Mouse (Mus musculus): Measurements from ENCODE around the gene Pbx3. TPM values are rescaled to one million over a fixed set of nuclear protein-coding genes. Genes with fewer than 3 reads are reported as not detected.

Pbx3 gene
- polyA plus RNA-seq, 1 experiment from 2014 or later = 88.0 TPM

DNA sequence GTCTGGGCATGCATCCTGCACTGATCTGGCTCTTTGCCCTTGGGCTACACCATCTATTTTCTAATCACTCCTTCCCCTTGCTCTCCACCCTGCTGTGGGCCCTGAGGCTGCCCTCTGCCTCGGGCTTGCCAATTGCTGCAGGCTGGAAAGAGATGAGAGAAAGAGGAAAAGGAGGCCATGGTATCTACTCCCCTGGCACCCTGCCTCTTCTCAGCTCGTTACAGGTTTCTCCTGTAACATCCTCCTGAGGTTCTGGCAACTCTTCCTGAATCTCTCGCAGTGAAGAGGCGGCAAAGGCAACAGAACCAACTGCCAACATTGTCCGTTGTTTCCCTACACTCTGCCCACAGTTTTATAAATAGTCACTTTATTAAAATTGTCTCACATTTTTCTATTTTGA is 179.7 kb downstream of the Pbx3 start:
- Histone ChIP-seq H3K36me3 (ENCODE audit: control insufficient read depth, insufficient read depth, low read length) (no peaks in the 10 kb centered on the region), H3K9me3 (ENCODE audit: control insufficient read depth, low read length) (no peaks in the 10 kb centered on the region), H3K4me2 (ENCODE audit: low read depth) (no peak overlapping the region), H3K27ac (ENCODE audit: low read depth, low read length) (no peak overlapping the region), H3K27me3 (ENCODE audit: control insufficient read depth, insufficient read depth, low read length) (no peaks in the 10 kb centered on the region), H3K4me1 (ENCODE audit: control insufficient read depth, insufficient read depth, low read length) (no peaks in the 10 kb centered on the region), H3K9ac (ENCODE audit: low read length) (no peak overlapping the region), H3K4me3 (ENCODE audit: low read depth, low read length) (no peak overlapping the region)
- 88% methylated on average over 5 of the region's 5 CpGs for whole genome bisulfite sequencing
- no peak for ATAC-seq (ENCODE audit: insufficient read depth, low FRiP score, low TSS enrichment)
- no peak for DNase-seq (ENCODE audit: low spot score)

DNA sequence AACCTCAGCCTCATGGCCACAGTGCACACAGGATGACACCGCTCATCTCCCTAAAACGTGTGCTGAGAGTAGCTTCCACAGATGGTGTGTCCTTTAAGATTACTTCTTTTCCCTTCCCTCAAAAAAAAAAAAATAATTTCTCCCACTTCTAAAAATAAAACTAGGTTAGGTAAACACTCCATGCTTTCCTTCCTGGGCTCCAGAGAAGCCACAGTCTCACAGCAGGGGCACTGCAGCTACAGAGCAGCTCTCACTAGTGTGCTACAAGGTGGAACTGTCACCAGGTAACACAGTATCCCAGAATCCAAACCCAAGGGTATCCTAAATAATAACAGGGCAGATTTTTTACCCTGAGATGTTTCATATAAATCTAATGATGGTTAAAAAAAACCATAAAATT is 185.6 kb downstream of the Pbx3 start:
- WGBS = 71% methylated on average over 2 of the region's 2 CpGs
- H3K4me2 ChIP-seq (ENCODE audit: low read depth) = no peak overlapping the region
- H3K36me3 ChIP-seq (ENCODE audit: control insufficient read depth, insufficient read depth, low read length) = no peaks in the 10 kb centered on the region
- H3K9me3 ChIP-seq (ENCODE audit: control insufficient read depth, low read length) = no peaks in the 10 kb centered on the region
- no peaks in the 10 kb centered on the region for H3K27me3 ChIP-seq (ENCODE audit: control insufficient read depth, insufficient read depth, low read length)
- H3K4me3 ChIP-seq (ENCODE audit: low read depth, low read length) = no peak overlapping the region
- H3K27ac ChIP-seq (ENCODE audit: low read depth, low read length) = no peak overlapping the region
- ATAC-seq (ENCODE audit: insufficient read depth, low FRiP score, low TSS enrichment) (no peak), DNase-seq (ENCODE audit: low spot score) (no peak)
- H3K9ac ChIP-seq (ENCODE audit: low read length) = no peak overlapping the region
- no peaks in the 10 kb centered on the region for H3K4me1 ChIP-seq (ENCODE audit: control insufficient read depth, insufficient read depth, low read length)

GRCm38 (mm10) chr2:34181600-34181999 is 191.3 kb downstream of the Pbx3 start:
- no peaks in the 10 kb centered on the region for H3K4me1 ChIP-seq (ENCODE audit: control insufficient read depth, insufficient read depth, low read length)
- no peak overlapping the region for H3K9ac ChIP-seq (ENCODE audit: low read length)
- DNase-seq (ENCODE audit: low spot score) (no peak), ATAC-seq (ENCODE audit: insufficient read depth, low FRiP score, low TSS enrichment) (no peak)
- WGBS = 93% methylated on average over 1 of the region's 1 CpGs
- no peak overlapping the region for H3K4me2 ChIP-seq (ENCODE audit: low read depth)
- peaks cover 5% of the 10 kb centered on the region; the same call in 1 of the 2 replicates for H3K36me3 ChIP-seq (ENCODE audit: control insufficient read depth, insufficient read depth, low read length)
- H3K27me3 ChIP-seq (ENCODE audit: control insufficient read depth, insufficient read depth, low read length) = no peaks in the 10 kb centered on the region
- no peak overlapping the region for H3K4me3 ChIP-seq (ENCODE audit: low read depth, low read length)
- no peaks in the 10 kb centered on the region for H3K9me3 ChIP-seq (ENCODE audit: control insufficient read depth, low read length)
- H3K27ac ChIP-seq (ENCODE audit: low read depth, low read length) = no peak overlapping the region

DNA sequence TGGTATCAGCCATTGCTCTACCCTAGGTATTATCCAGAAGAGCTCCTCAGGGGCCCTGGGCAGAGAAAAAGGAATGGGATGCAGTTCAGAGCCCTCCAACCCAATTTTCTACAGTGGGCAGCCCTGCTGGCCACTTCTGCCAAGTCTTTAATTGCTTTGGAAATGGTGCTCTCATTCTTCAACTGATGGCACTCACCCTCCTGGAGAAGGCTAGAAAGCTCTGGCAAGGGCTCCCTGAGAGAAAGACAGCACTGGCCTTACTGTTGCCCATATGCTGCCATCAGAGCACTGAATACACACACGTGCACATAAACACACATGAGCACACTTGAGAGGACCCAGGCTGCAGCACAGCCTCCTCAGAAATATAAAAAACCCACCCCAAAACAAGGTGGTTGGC is 193.6 kb downstream of the Pbx3 start:
- no peak overlapping the region for H3K4me2 ChIP-seq (ENCODE audit: low read depth)
- no peak overlapping the region for H3K27ac ChIP-seq (ENCODE audit: low read depth, low read length)
- peaks cover 5% of the 10 kb centered on the region; the same call in 1 of the 2 replicates for H3K36me3 ChIP-seq (ENCODE audit: control insufficient read depth, insufficient read depth, low read length)
- H3K27me3 ChIP-seq (ENCODE audit: control insufficient read depth, insufficient read depth, low read length) = no peaks in the 10 kb centered on the region
- H3K9ac ChIP-seq (ENCODE audit: low read length) = no peak overlapping the region
- ATAC-seq (ENCODE audit: insufficient read depth, low FRiP score, low TSS enrichment) (no peak), DNase-seq (ENCODE audit: low spot score) (no peak)
- no peaks in the 10 kb centered on the region for H3K9me3 ChIP-seq (ENCODE audit: control insufficient read depth, low read length)
- no peaks in the 10 kb centered on the region for H3K4me1 ChIP-seq (ENCODE audit: control insufficient read depth, insufficient read depth, low read length)
- no peak overlapping the region for H3K4me3 ChIP-seq (ENCODE audit: low read depth, low read length)
- 91% methylated on average over 1 of the region's 1 CpGs for WGBS

- no peak overlapping the region for H3K4me3 ChIP-seq (ENCODE audit: low read depth, low read length)
- peaks cover 5% of the 10 kb centered on the region; the same call in 1 of the 2 replicates for H3K36me3 ChIP-seq (ENCODE audit: control insufficient read depth, insufficient read depth, low read length)
- ATAC-seq (ENCODE audit: insufficient read depth, low FRiP score, low TSS enrichment) = no peak
- no peak overlapping the region for H3K27ac ChIP-seq (ENCODE audit: low read depth, low read length)
- no peaks in the 10 kb centered on the region for H3K27me3 ChIP-seq (ENCODE audit: control insufficient read depth, insufficient read depth, low read length)
- H3K9ac ChIP-seq (ENCODE audit: low read length) = no peak overlapping the region
- no peak overlapping the region for H3K4me2 ChIP-seq (ENCODE audit: low read depth)
- no peak for DNase-seq (ENCODE audit: low spot score)
- H3K9me3 ChIP-seq (ENCODE audit: control insufficient read depth, low read length) = no peaks in the 10 kb centered on the region
- no peaks in the 10 kb centered on the region for H3K4me1 ChIP-seq (ENCODE audit: control insufficient read depth, insufficient read depth, low read length)
These were observed 194.3 kb downstream of the Pbx3 start for GRCm38 (mm10) chr2:34178653-34179052.

GRCm38 (mm10) chr2:34170424-34170823 is 202.5 kb downstream of the Pbx3 start:
- Histone ChIP-seq H3K4me3 (ENCODE audit: low read depth, low read length) (no peak overlapping the region), H3K9me3 (ENCODE audit: control insufficient read depth, low read length) (no peaks in the 10 kb centered on the region), H3K27ac (ENCODE audit: low read depth, low read length) (no peak overlapping the region), H3K36me3 (ENCODE audit: control insufficient read depth, insufficient read depth, low read length) (peaks cover 2% of the 10 kb centered on the region; the same call in 1 of the 2 replicates), H3K9ac (ENCODE audit: low read length) (no peak overlapping the region), H3K27me3 (ENCODE audit: control insufficient read depth, insufficient read depth, low read length) (no peaks in the 10 kb centered on the region), H3K4me2 (ENCODE audit: low read depth) (no peak overlapping the region), H3K4me1 (ENCODE audit: control insufficient read depth, insufficient read depth, low read length) (no peaks in the 10 kb centered on the region)
- 95% methylated on average over 2 of the region's 2 CpGs for WGBS
- DNase-seq (ENCODE audit: low spot score) = no peak
- no peak for ATAC-seq (ENCODE audit: insufficient read depth, low FRiP score, low TSS enrichment)

DNA sequence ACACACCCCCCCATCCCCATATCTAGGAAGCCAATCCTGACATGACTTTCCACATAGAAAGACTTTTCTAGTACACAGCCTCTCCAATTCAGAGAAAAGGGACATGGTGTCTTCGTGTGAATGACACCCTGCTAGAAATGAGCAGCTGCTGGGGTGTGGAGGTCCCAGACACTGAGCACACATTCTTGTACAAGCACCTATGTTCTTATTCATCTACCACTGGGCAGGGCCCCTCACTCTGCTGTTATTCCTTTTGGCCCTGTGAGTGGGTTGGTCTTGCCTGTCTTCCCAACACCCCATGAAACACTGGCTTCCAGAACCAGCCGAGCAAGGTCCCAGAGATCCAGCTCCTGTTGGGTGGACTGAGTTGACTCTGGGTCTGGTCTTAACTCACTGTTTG is 203.3 kb downstream of the Pbx3 start:
- H3K9me3 ChIP-seq (ENCODE audit: control insufficient read depth, low read length) = no peaks in the 10 kb centered on the region
- H3K36me3 ChIP-seq (ENCODE audit: control insufficient read depth, insufficient read depth, low read length) = peaks cover 2% of the 10 kb centered on the region; the same call in 1 of the 2 replicates
- no peak for ATAC-seq (ENCODE audit: insufficient read depth, low FRiP score, low TSS enrichment)
- H3K27ac ChIP-seq (ENCODE audit: low read depth, low read length) = no peak overlapping the region
- no peak overlapping the region for H3K4me3 ChIP-seq (ENCODE audit: low read depth, low read length)
- no peaks in the 10 kb centered on the region for H3K27me3 ChIP-seq (ENCODE audit: control insufficient read depth, insufficient read depth, low read length)
- no peak for DNase-seq (ENCODE audit: low spot score)
- no peak overlapping the region for H3K4me2 ChIP-seq (ENCODE audit: low read depth)
- no peak overlapping the region for H3K9ac ChIP-seq (ENCODE audit: low read length)
- 86% methylated on average over 2 of the region's 2 CpGs for WGBS
- no peaks in the 10 kb centered on the region for H3K4me1 ChIP-seq (ENCODE audit: control insufficient read depth, insufficient read depth, low read length)

DNA sequence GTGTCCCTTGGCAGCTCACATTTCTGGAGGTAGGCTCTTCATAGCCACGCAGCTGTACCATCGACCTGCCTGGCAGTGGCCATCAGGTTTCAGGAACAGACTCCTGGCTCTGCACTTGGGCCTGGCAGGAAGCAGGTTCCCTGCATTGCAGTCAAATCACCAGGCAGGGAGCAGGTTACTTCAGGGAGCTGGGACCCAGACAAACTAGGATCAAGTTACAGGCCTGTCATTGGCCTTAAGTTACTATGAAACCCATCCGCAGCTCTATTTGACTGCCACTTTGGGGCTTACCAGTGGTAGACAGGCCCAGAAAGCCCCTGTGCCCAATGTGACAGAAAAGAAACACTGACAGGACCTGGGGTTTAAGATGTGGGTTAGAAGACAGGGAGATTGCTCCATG is 204.8 kb downstream of the Pbx3 start:
- H3K27ac ChIP-seq (ENCODE audit: low read depth, low read length) = no peak overlapping the region
- no peak overlapping the region for H3K9ac ChIP-seq (ENCODE audit: low read length)
- H3K27me3 ChIP-seq (ENCODE audit: control insufficient read depth, insufficient read depth, low read length) = no peaks in the 10 kb centered on the region
- peaks cover 2% of the 10 kb centered on the region; the same call in 1 of the 2 replicates for H3K36me3 ChIP-seq (ENCODE audit: control insufficient read depth, insufficient read depth, low read length)
- no peaks in the 10 kb centered on the region for H3K9me3 ChIP-seq (ENCODE audit: control insufficient read depth, low read length)
- no peaks in the 10 kb centered on the region for H3K4me1 ChIP-seq (ENCODE audit: control insufficient read depth, insufficient read depth, low read length)
- ATAC-seq (ENCODE audit: insufficient read depth, low FRiP score, low TSS enrichment) (no peak), DNase-seq (ENCODE audit: low spot score) (no peak)
- H3K4me2 ChIP-seq (ENCODE audit: low read depth) = no peak overlapping the region
- H3K4me3 ChIP-seq (ENCODE audit: low read depth, low read length) = no peak overlapping the region
- WGBS = 62% methylated on average over 3 of the region's 3 CpGs

- no peak overlapping the region for H3K27ac ChIP-seq (ENCODE audit: low read depth, low read length)
- no peaks in the 10 kb centered on the region for H3K9me3 ChIP-seq (ENCODE audit: control insufficient read depth, low read length)
- no peaks in the 10 kb centered on the region for H3K36me3 ChIP-seq (ENCODE audit: control insufficient read depth, insufficient read depth, low read length)
- H3K4me1 ChIP-seq (ENCODE audit: control insufficient read depth, insufficient read depth, low read length) = no peaks in the 10 kb centered on the region
- H3K4me3 ChIP-seq (ENCODE audit: low read depth, low read length) = no peak overlapping the region
- ATAC-seq (ENCODE audit: insufficient read depth, low FRiP score, low TSS enrichment) (no peak), DNase-seq (ENCODE audit: low spot score) (no peak)
- no peak overlapping the region for H3K4me2 ChIP-seq (ENCODE audit: low read depth)
- 90% methylated on average over 3 of the region's 3 CpGs for WGBS
- no peak overlapping the region for H3K9ac ChIP-seq (ENCODE audit: low read length)
- H3K27me3 ChIP-seq (ENCODE audit: control insufficient read depth, insufficient read depth, low read length) = no peaks in the 10 kb centered on the region
These were observed 210.5 kb downstream of the Pbx3 start for GRCm38 (mm10) chr2:34162484-34162883.
